Mouse (Mus musculus): ENCODE data around the gene Gm20388. TPM values are rescaled to one million over a fixed set of nuclear protein-coding genes. Genes with fewer than 3 reads are reported as not detected.

Gene Gm20388
- total RNA-seq, 2 experiments from 2014 or later: 1.3 to 8.5 TPM

- DNase-seq (ENCODE audit: low spot score in 2 of 2): no peak
Measured at GRCm38 (mm10) chr8:122227345-122227744, 2316.7 kb downstream of the Gm20388 start.

GRCm38 (mm10) chr8:122228792-122229575, 2318.3 kb downstream of the Gm20388 start:
- no peak for DNase-seq (ENCODE audit: low spot score in 2 of 2)

GRCm38 (mm10) chr8:122229819-122230711, 2319.4 kb downstream of the Gm20388 start:
- DNase-seq (ENCODE audit: low spot score in 2 of 2): peak in 1 of 2 experiments; percentile 42

GRCm38 (mm10) chr8:122230712-122231337, 2320.2 kb downstream of the Gm20388 start:
- peak; percentile 70 to 71 for DNase-seq (ENCODE audit: low spot score in 2 of 2)

GRCm38 (mm10) chr8:122234055-122234454, 2323.4 kb downstream of the Gm20388 start:
- peak; percentile 34 to 43 for DNase-seq (ENCODE audit: low spot score in 2 of 2)

GRCm38 (mm10) chr8:122236521-122236920, 2325.9 kb downstream of the Gm20388 start:
- DNase-seq (ENCODE audit: low spot score in 2 of 2): no peak

GRCm38 (mm10) chr8:122238225-122238624, 2327.6 kb downstream of the Gm20388 start:
- DNase-seq (ENCODE audit: low spot score in 2 of 2): no peak

- no peak for DNase-seq (ENCODE audit: low spot score in 2 of 2)
Measured at GRCm38 (mm10) chr8:122238731-122239130, 2328.1 kb downstream of the Gm20388 start.

GRCm38 (mm10) chr8:122240241-122241026, 2329.8 kb downstream of the Gm20388 start:
- DNase-seq (ENCODE audit: low spot score in 2 of 2): no peak

GRCm38 (mm10) chr8:122243310-122243709, 2332.7 kb downstream of the Gm20388 start:
- no peak for DNase-seq (ENCODE audit: low spot score in 2 of 2)

GRCm38 (mm10) chr8:122245161-122245560, 2334.5 kb downstream of the Gm20388 start:
- no peak for DNase-seq (ENCODE audit: low spot score in 2 of 2)

- DNase-seq (ENCODE audit: low spot score in 2 of 2): no peak
Measured at GRCm38 (mm10) chr8:122246257-122247211, 2335.9 kb downstream of the Gm20388 start.

- no peak for DNase-seq (ENCODE audit: low spot score in 2 of 2)
Measured at GRCm38 (mm10) chr8:122251739-122252138, 2341.1 kb downstream of the Gm20388 start.

GRCm38 (mm10) chr8:122252366-122252765, 2341.7 kb downstream of the Gm20388 start:
- no peak for DNase-seq (ENCODE audit: low spot score in 2 of 2)

GRCm38 (mm10) chr8:122259351-122259750, 2348.7 kb downstream of the Gm20388 start:
- DNase-seq (ENCODE audit: low spot score in 2 of 2): peak; percentile 78 to 79

- no peak for DNase-seq (ENCODE audit: low spot score in 2 of 2)
Measured at GRCm38 (mm10) chr8:122260755-122261154, 2350.1 kb downstream of the Gm20388 start.

- DNase-seq (ENCODE audit: low spot score in 2 of 2): no peak
Measured at GRCm38 (mm10) chr8:122262835-122263234, 2352.2 kb downstream of the Gm20388 start.

- no peak for DNase-seq (ENCODE audit: low spot score in 2 of 2)
Measured at GRCm38 (mm10) chr8:122264243-122264642, 2353.6 kb downstream of the Gm20388 start.

GRCm38 (mm10) chr8:122265522-122265921, 2354.9 kb downstream of the Gm20388 start:
- no peak for DNase-seq (ENCODE audit: low spot score in 2 of 2)

Measured in adrenal gland, adult 18-20 months (tissue).